Mouse (Mus musculus): ENCODE measurements around the gene Cfap97d2.

- TF ChIP-seq CTCF (IDR thresholded peaks at IDR 0.05; ENCODE audit: low read depth) = no peak
- no peak for TF ChIP-seq EP300 (optimal IDR thresholded peaks at IDR 0.05)
These were observed 41.9 kb downstream of the Cfap97d2 start for GRCm38 (mm10) chr8:13747626-13748025.

Measured in stomach, postnatal 0 days (tissue).